Mouse (Mus musculus) ES-Bruce4 (cell line): ENCODE data around the gene Kif2c. TPM values are rescaled to one million over a fixed set of nuclear protein-coding genes. Genes with fewer than 3 reads are reported as not detected.
"Not testable (repeated sequence)": the region's sequence is repeated elsewhere in the genome, so short reads cannot be mapped to it uniquely, and the experiment has no call there.

Source experiments
- H3K27ac ChIP-seq: 2 replicates; pipeline ENCODE4 v1.5.1; 2012; ENCODE audit warnings: low read length, inconsistent platforms; ENCODE audit not compliant: insufficient read depth
- H3K27me3 ChIP-seq: 2 replicates; pipeline ENCODE4 v1.6.1; 2012; ENCODE audit warnings: mild to moderate bottlenecking, low read length, inconsistent platforms; ENCODE audit not compliant: control insufficient read depth, poor library complexity, insufficient read depth, severe bottlenecking
- H3K36me3 ChIP-seq: 2 replicates; pipeline ENCODE4 v1.6.1; 2012; ENCODE audit warnings: inconsistent platforms, mild to moderate bottlenecking, low read length, moderate library complexity; ENCODE audit not compliant: control insufficient read depth, poor library complexity, insufficient read depth, severe bottlenecking
- H3K4me1 ChIP-seq: one replicate; pipeline ENCODE4 v1.8.1; 2011; ENCODE audit warnings: low read length; ENCODE audit not compliant: control insufficient read depth, insufficient read depth
- H3K4me3 ChIP-seq: 2 replicates; pipeline ENCODE4 v1.5.1; 2011; ENCODE audit warnings: low read depth, mild to moderate bottlenecking, low read length
- H3K9ac ChIP-seq: 2 replicates; pipeline ENCODE4 v1.6.1; 2012; ENCODE audit warnings: low read depth, mild to moderate bottlenecking, inconsistent platforms; ENCODE audit not compliant: poor library complexity, severe bottlenecking
- H3K9me3 ChIP-seq: replicated peaks from 2 replicates; pipeline ENCODE4 v1.6.1; 2012; ENCODE audit warnings: mild to moderate bottlenecking, low read length, inconsistent platforms; ENCODE audit not compliant: control insufficient read depth, poor library complexity, insufficient read depth, severe bottlenecking
- CTCF ChIP-seq: IDR thresholded peaks from one replicate; pipeline ENCODE4 v1.8.1; 2011; ENCODE audit warnings: low read depth, low read length
- EP300 ChIP-seq: IDR thresholded peaks from 2 replicates; pipeline ENCODE4 v1.6.1; 2011; ENCODE audit warnings: low read depth, low read length; ENCODE audit not compliant: insufficient read depth
- POLR2A ChIP-seq: IDR thresholded peaks from one replicate; pipeline ENCODE4 v1.8.1; 2011; ENCODE audit warnings: low read length; ENCODE audit not compliant: insufficient read depth
- polyA plus RNA-seq: library from polyadenylated mRNA; stranded (reverse); fragments of >200 nt; gene quantifications from 2 replicates; pipeline ENCODE4 v1.2.4, GENCODE M21; 2011; ENCODE audit warnings: low read depth; ENCODE audit not compliant: missing spikeins, insufficient read depth, insufficient read length

Kif2c gene
- polyA plus RNA-seq, 1 experiment: 109 TPM

DNA sequence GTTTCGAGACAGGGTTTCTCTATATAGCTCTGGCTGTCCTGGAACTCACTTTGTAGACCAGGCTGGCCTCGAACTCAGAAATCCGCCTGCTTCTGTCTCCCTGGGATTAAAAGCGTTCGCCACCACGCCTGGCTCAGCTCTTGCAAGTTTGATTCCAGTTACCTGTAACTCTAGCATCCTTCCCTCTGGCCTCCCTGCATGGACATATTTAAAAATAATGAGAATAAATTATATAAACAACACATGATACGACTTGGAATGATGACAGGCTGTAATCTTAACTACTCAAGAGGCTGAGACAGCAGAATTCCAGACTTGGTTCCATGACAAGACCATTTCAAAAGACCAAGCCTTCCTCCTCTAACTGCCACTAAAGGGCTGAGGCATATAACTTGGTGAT lies 8.2 kb upstream of the Kif2c start:
- Histone ChIP-seq H3K27ac (no peak overlapping the region), H3K9ac (no peak overlapping the region), H3K4me1 (no peaks in the 10 kb centered on the region), H3K27me3 (no peaks in the 10 kb centered on the region), H3K4me3 (no peak overlapping the region), H3K36me3 (no peaks in the 10 kb centered on the region), H3K9me3 (peaks cover 15% of the 10 kb centered on the region)
- no peak for TF ChIP-seq POLR2A

GRCm38 (mm10) chr4:117189856-117190543 lies 7.6 kb upstream of the Kif2c start:
- H3K27me3 ChIP-seq: no peaks in the 10 kb centered on the region
- H3K9me3 ChIP-seq: peaks cover 15% of the 10 kb centered on the region
- H3K4me3 ChIP-seq: no peak overlapping the region
- H3K27ac ChIP-seq: no peak overlapping the region
- H3K36me3 ChIP-seq: no peaks in the 10 kb centered on the region
- no peak for TF ChIP-seq CTCF
- TF ChIP-seq EP300: no peak
- TF ChIP-seq POLR2A: peak; percentile 76
- no peaks in the 10 kb centered on the region for H3K4me1 ChIP-seq
- peak overlapping the region; percentile 63; the same call in 1 of the 2 replicates for H3K9ac ChIP-seq

- peaks cover 15% of the 10 kb centered on the region for H3K9me3 ChIP-seq
- H3K4me1 ChIP-seq: no peaks in the 10 kb centered on the region
- peak overlapping the region; percentile 63 for H3K9ac ChIP-seq
- H3K27ac ChIP-seq: no peak overlapping the region
- peak overlapping the region; percentile 28; the same call in 1 of the 2 replicates for H3K4me3 ChIP-seq
- TF ChIP-seq CTCF: peak; percentile 71
- TF ChIP-seq POLR2A: no peak
- H3K36me3 ChIP-seq: no peaks in the 10 kb centered on the region
- no peaks in the 10 kb centered on the region for H3K27me3 ChIP-seq
Observed at GRCm38 (mm10) chr4:117189382-117189855, 7.0 kb upstream of the Kif2c start.

DNA sequence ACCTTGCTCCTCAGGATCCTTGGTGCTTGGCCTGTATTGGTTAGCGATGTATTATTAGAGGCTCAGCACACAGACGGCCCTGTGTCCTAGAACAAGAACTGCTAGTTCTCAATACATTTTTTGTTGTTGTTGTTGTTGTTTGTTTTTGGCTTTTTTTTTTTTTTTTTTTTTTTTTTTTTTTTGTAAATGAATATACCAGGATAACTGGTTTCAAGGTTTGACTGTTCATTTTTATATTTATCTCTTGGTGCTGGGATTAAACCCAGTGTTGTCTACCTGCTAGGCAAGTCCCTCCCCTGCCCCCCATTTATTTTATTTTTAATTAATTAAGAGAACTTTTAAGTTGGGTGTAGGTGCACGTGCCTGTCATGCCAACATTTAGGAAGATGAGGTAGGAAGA lies 6.5 kb upstream of the Kif2c start:
- no peak overlapping the region for H3K27ac ChIP-seq
- H3K36me3 ChIP-seq: no peaks in the 10 kb centered on the region
- no peak for TF ChIP-seq EP300
- TF ChIP-seq CTCF: no peak
- TF ChIP-seq POLR2A: no peak
- H3K9me3 ChIP-seq: peaks cover 15% of the 10 kb centered on the region
- H3K4me3 ChIP-seq: peak overlapping the region; percentile 28; the same call in 1 of the 2 replicates
- no peaks in the 10 kb centered on the region for H3K4me1 ChIP-seq
- no peaks in the 10 kb centered on the region for H3K27me3 ChIP-seq
- peak overlapping the region; percentile 63 for H3K9ac ChIP-seq

- not testable (repeated sequence) for H3K4me1 ChIP-seq, H3K9me3 ChIP-seq, H3K27ac ChIP-seq, H3K27me3 ChIP-seq
- H3K4me3 ChIP-seq: peak overlapping the region; percentile 87
- peaks cover 24% of the 10 kb centered on the region for H3K36me3 ChIP-seq
- peak overlapping the region; percentile 55; the same call in 1 of the 2 replicates for H3K9ac ChIP-seq
Observed at GRCm38 (mm10) chr4:117182759-117183096, 289 bp upstream of the Kif2c start.

- Histone ChIP-seq H3K27me3 (no peaks in the 10 kb centered on the region), H3K36me3 (peaks cover 79% of the 10 kb centered on the region), H3K9me3 (no peaks in the 10 kb centered on the region), H3K4me3 (no peak overlapping the region), H3K27ac (peak overlapping the region; percentile 88), H3K4me1 (peaks cover 5% of the 10 kb centered on the region), H3K9ac (no peak overlapping the region)
- TF ChIP-seq EP300: 0 out of 2 replicates have a peak, but pooled peaks have one; percentile 47
- TF ChIP-seq POLR2A: no peak
- no peak for TF ChIP-seq CTCF
Observed at GRCm38 (mm10) chr4:117169936-117170335, 12.5 kb downstream of the Kif2c start.
